Mouse (Mus musculus) liver, embryonic 15.5 days (tissue): ENCODE measurements around the gene Arl15. TPM values are rescaled to one million over a fixed set of nuclear protein-coding genes. Genes with fewer than 3 reads are reported as not detected.

Experiments
- ATAC-seq: fragments of 200-750 bp; cut with Nextera tagmentation; 2 replicates; pipeline ENCODE4 v1.8.0; 2017; ENCODE audit warnings: moderate number of reproducible peaks, mild to moderate bottlenecking, moderate library complexity; ENCODE audit not compliant: insufficient read depth
- H3K27ac ChIP-seq: fragments of 300-500 bp; sonication (generic); replicated peaks from 2 replicates; pipeline ENCODE4 v1.5.1; 2015; ENCODE audit warnings: mild to moderate bottlenecking, inconsistent platforms
- H3K27me3 ChIP-seq: fragments of 300-500 bp; sonication (generic); 2 replicates; pipeline ENCODE4 v1.6.1; 2015; ENCODE audit warnings: mild to moderate bottlenecking, inconsistent platforms
- H3K36me3 ChIP-seq: fragments of 300-500 bp; sonication (generic); replicated peaks from 2 replicates; pipeline ENCODE4 v1.6.1; 2015; ENCODE audit warnings: moderate library complexity, mild to moderate bottlenecking, inconsistent platforms
- H3K4me1 ChIP-seq: fragments of 300-500 bp; sonication (generic); replicated peaks from 2 replicates; pipeline ENCODE4 v1.6.1; 2015; ENCODE audit warnings: inconsistent platforms
- H3K4me2 ChIP-seq: fragments of 300-500 bp; sonication (generic); 2 replicates; pipeline ENCODE4 v1.6.1; 2015; ENCODE audit warnings: moderate library complexity, mild to moderate bottlenecking, inconsistent platforms
- H3K4me3 ChIP-seq: fragments of 300-500 bp; sonication (generic); replicated peaks from 2 replicates; pipeline ENCODE4 v1.5.1; 2015; ENCODE audit warnings: mild to moderate bottlenecking, inconsistent platforms
- H3K9ac ChIP-seq: fragments of 300-500 bp; sonication (generic); 2 replicates; pipeline ENCODE4 v1.6.1; 2015; ENCODE audit warnings: moderate library complexity, mild to moderate bottlenecking, inconsistent platforms
- H3K9me3 ChIP-seq: fragments of 300-500 bp; sonication (generic); replicated peaks from 2 replicates; pipeline ENCODE4 v1.6.1; 2016; ENCODE audit warnings: inconsistent platforms
- WGBS: fragments of 180-500 bp; shearing (Covaris S2); methylation state at CpG from one replicate; pipeline ENCODE4 v1.1.7; 2015; ENCODE audit warnings: mixed read lengths; ENCODE audit not compliant: insufficient replicate concordance; 5-methylcytosine and 5-hydroxymethylcytosine counted together
- polyA plus RNA-seq: library from polyadenylated mRNA; unstranded; fragments of >200 nt; fragmentation: Nextera tagmentation; extraction: Ambion mirVana; gene quantifications from 2 replicates; pipeline ENCODE4 v1.2.1, GENCODE M21; 2015

Gene Arl15
- polyA plus RNA-seq, 1 experiment from 2014 or later = 2.4 TPM

DNA sequence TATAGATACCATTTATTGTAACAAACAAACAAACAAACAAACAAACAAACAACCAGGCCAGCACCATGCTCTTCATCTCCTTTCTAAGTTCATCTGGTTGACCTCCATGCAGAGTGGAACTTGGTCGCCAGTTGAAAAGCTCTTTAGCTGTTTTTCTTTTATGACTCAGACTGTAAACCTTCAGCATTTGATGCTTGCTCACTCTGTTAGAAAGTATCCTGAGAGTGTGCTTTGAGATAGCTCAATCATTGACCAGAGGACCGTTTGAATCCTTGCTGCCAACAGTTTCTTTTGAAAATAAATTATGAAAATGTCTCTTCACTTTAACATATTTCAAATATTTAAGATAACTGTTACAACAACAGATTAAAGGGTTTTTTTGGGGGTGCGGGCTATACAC, 103.2 kb downstream of the Arl15 start:
- Histone ChIP-seq H3K4me2 (no peak overlapping the region), H3K9me3 (no peaks in the 10 kb centered on the region), H3K4me1 (peaks cover 7% of the 10 kb centered on the region; the same call in 1 of the 2 replicates), H3K36me3 (no peaks in the 10 kb centered on the region), H3K9ac (no peak overlapping the region), H3K4me3 (no peak overlapping the region), H3K27me3 (no peaks in the 10 kb centered on the region), H3K27ac (no peak overlapping the region)
- 70% methylated on average over 3 of the region's 3 CpGs for WGBS
- no peak for ATAC-seq

DNA sequence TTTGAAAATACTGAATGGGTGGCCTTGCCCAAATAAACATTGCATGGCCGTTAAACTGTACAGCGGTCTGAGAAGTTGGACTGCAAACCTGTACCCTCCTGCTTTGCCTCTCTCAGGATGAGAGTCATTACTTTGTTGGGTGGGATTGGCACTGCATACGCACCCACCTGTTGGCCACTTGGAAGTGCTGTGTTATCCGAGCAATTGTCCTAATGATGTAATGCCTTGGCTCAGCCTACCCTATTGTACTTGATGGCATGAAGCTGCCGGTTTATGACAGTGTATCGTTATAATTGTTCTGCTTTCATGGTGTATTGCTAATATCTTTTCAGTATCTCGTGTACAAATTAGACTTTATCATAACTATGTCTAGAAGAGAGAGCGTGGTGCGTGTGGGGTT, 103.6 kb downstream of the Arl15 start:
- no peak overlapping the region for H3K4me3 ChIP-seq
- no peak for ATAC-seq
- H3K9ac ChIP-seq = no peak overlapping the region
- no peaks in the 10 kb centered on the region for H3K9me3 ChIP-seq
- H3K27ac ChIP-seq = no peak overlapping the region
- H3K36me3 ChIP-seq = no peaks in the 10 kb centered on the region
- 84% methylated on average over 9 of the region's 9 CpGs for WGBS
- H3K4me1 ChIP-seq = peaks cover 4% of the 10 kb centered on the region; the same call in 1 of the 2 replicates
- no peaks in the 10 kb centered on the region for H3K27me3 ChIP-seq
- H3K4me2 ChIP-seq = no peak overlapping the region

DNA sequence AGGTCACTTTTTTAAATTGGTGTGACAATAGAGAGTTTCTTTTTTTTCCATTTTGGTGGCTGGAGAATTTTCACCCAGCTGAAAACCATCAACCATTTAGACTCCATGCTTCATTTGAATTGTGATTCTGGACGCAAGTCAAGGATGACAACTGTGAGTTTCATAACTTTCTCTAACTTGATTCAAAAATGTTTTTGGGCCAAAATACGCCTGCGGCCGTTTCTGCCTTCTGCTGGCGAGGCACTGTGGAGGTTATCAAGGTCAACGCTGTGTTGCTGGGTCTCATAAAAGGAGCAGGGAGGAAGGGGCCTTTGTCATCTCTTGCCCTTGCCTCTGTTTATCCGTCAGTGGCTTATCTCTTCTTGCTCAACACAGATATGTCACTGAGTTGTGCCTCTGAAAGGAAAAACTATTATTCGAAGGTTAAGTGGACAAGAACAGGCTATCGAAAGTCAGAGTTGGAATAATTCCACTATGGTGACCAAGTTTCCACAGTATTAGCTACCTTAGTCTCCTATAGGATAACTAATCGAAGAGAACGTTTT, 106.8 kb downstream of the Arl15 start:
- no peak overlapping the region for H3K4me2 ChIP-seq
- H3K4me3 ChIP-seq = no peak overlapping the region
- H3K4me1 ChIP-seq = peaks cover 4% of the 10 kb centered on the region; the same call in 1 of the 2 replicates
- no peaks in the 10 kb centered on the region for H3K9me3 ChIP-seq
- H3K9ac ChIP-seq = no peak overlapping the region
- H3K27ac ChIP-seq = no peak overlapping the region
- no peak for ATAC-seq
- no peaks in the 10 kb centered on the region for H3K27me3 ChIP-seq
- H3K36me3 ChIP-seq = no peaks in the 10 kb centered on the region
- 53% methylated on average over 11 of the region's 11 CpGs for WGBS

DNA sequence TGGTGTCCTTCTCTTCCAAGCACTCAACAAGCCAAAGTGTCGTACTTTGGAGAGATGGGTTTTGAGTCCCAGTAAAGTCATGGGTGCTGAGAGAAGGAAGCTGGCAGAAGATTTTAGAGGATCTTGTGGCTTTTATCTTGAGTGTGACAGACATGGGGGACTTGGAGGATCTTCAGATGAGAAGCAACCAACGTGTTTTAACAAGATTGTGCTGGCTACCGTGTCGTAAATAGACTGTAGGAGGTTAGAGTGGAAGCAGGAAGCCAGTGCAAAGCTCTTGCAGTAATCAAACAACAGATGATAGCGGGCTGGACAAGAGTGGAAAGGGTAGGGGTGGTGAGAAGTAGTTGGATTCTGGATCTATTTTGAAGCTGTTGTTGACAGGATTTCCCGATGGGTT, 109.0 kb downstream of the Arl15 start:
- H3K36me3 ChIP-seq = no peaks in the 10 kb centered on the region
- H3K27ac ChIP-seq = no peak overlapping the region
- H3K27me3 ChIP-seq = no peaks in the 10 kb centered on the region
- ATAC-seq = no peak
- WGBS = 28% methylated on average over 6 of the region's 6 CpGs
- H3K4me2 ChIP-seq = no peak overlapping the region
- no peak overlapping the region for H3K9ac ChIP-seq
- H3K4me3 ChIP-seq = no peak overlapping the region
- no peaks in the 10 kb centered on the region for H3K9me3 ChIP-seq
- peaks cover 4% of the 10 kb centered on the region; the same call in 1 of the 2 replicates for H3K4me1 ChIP-seq

DNA sequence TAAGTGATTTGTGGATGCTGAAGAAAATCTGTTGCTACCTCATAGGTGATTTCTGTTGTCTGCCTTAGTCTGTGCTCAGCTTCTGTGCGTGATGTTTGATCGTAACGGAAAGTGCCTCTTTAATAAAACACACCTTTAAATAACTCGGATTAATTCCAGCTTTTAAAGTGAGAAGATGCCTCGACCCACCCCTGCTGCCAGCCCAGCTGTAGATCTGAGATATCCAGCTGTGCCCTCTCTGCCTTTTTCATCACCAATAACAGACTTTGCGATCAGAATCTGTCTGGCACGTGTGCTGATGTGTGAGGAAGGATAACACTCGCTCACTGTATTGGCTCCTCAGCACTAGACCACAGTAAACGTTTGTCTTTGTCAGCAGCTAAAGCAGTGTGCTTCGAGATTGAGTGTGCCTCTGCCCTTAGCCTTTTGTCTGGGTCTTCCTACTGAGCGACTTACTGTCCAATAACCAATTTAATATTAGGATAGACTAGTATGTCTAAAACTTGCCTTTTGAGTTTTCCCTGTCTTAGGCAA, 117.7 kb downstream of the Arl15 start:
- Histone ChIP-seq H3K4me3 (no peak overlapping the region), H3K36me3 (no peaks in the 10 kb centered on the region), H3K9me3 (no peaks in the 10 kb centered on the region), H3K4me1 (no peaks in the 10 kb centered on the region), H3K9ac (no peak overlapping the region), H3K27ac (no peak overlapping the region), H3K4me2 (no peak overlapping the region), H3K27me3 (no peaks in the 10 kb centered on the region)
- WGBS = 55% methylated on average over 11 of the region's 11 CpGs
- ATAC-seq = no peak

DNA sequence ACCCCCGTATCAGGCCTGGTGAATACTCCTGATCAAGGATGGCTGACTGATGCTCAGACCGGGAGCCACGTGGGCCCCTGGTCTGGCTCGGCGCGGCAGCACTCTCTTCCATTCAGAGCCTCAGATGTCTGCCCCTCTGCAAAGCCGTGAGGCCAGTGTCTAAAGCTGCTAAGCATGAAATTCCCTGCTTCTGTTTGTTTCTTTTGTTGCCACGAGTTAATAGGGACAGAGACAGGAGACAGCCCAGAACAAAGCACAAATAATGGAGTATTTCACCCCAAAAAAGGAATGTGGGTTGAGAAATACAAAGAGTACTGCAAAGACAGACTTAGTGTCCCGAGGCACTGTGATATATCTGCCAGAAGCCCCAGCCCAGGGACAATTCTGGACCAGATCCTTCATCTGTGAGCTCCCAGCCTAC, 120.3 kb downstream of the Arl15 start:
- no peak for ATAC-seq
- H3K4me1 ChIP-seq = no peaks in the 10 kb centered on the region
- WGBS = 72% methylated on average over 9 of the region's 9 CpGs
- no peak overlapping the region for H3K9ac ChIP-seq
- no peaks in the 10 kb centered on the region for H3K36me3 ChIP-seq
- no peak overlapping the region for H3K27ac ChIP-seq
- H3K9me3 ChIP-seq = no peaks in the 10 kb centered on the region
- H3K4me3 ChIP-seq = no peak overlapping the region
- H3K4me2 ChIP-seq = no peak overlapping the region
- H3K27me3 ChIP-seq = no peaks in the 10 kb centered on the region

DNA sequence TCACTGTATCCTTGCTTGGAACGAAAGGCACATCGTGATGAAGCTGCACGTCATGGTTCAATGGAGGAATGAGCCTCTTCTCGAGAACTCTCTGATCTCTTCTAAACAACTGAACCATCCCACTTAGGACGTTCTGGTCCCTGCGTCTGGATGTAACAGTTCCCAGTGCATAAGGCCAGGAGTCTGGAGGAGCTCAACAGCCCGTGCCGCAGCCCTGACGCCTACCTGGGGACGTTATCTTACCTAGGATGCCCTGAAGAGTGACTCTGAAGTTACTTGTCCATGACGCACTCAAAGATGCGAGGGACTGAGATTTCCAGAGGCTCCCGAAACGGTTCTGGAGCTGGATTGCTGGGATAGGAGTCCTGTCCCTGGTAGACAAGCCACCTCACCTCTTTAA, 121.4 kb downstream of the Arl15 start:
- H3K4me1 ChIP-seq = no peaks in the 10 kb centered on the region
- ATAC-seq = no peak
- no peak overlapping the region for H3K9ac ChIP-seq
- H3K9me3 ChIP-seq = no peaks in the 10 kb centered on the region
- no peak overlapping the region for H3K4me3 ChIP-seq
- 82% methylated on average over 14 of the region's 14 CpGs for WGBS
- H3K4me2 ChIP-seq = no peak overlapping the region
- no peaks in the 10 kb centered on the region for H3K36me3 ChIP-seq
- no peak overlapping the region for H3K27ac ChIP-seq
- no peaks in the 10 kb centered on the region for H3K27me3 ChIP-seq

DNA sequence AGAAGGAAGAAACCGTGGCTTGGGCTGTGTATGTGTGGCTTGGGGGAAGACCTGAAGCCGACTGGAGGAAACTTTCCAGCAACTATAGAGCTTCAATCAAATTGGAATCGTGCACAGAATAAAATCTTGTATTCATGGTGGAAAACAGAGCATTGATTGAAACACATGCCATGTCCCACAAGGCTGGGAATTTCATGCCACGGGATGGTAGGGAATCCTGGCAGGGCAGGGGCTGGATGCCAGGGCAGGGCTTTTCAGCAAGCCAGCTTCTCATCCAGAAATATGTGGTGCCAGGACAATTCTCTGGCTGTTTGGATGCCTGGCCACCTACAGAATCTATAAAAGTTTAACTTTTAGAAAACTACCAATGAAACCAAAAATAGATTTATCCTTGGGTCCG, 122.5 kb downstream of the Arl15 start:
- no peak for ATAC-seq
- no peaks in the 10 kb centered on the region for H3K27me3 ChIP-seq
- no peaks in the 10 kb centered on the region for H3K9me3 ChIP-seq
- WGBS = 79% methylated on average over 5 of the region's 5 CpGs
- no peak overlapping the region for H3K4me2 ChIP-seq
- H3K36me3 ChIP-seq = no peaks in the 10 kb centered on the region
- no peak overlapping the region for H3K4me3 ChIP-seq
- H3K4me1 ChIP-seq = no peaks in the 10 kb centered on the region
- no peak overlapping the region for H3K27ac ChIP-seq
- H3K9ac ChIP-seq = no peak overlapping the region

DNA sequence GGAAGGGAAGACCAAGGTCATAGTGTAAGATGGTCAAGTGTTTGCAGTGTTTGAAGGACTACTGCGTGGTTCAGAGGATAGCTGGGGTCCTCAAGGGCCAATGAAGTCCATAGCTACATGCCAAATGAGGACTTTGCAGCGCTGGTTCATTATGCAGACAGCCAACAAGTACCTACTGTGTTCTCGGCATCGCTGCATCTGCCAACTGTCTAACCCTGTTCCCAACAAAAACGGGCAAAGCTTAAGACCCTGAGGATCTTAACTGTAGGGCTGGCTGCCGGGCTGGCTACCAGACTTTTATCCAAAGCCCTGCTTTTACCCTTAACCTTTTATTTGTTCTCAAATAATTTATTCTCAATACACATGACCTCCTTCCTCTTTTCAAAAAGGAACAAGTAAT, 123.1 kb downstream of the Arl15 start:
- Histone ChIP-seq H3K9me3 (no peaks in the 10 kb centered on the region), H3K9ac (no peak overlapping the region), H3K4me1 (no peaks in the 10 kb centered on the region), H3K27ac (no peak overlapping the region), H3K4me3 (no peak overlapping the region), H3K27me3 (no peaks in the 10 kb centered on the region), H3K4me2 (no peak overlapping the region), H3K36me3 (no peaks in the 10 kb centered on the region)
- ATAC-seq = no peak
- 82% methylated on average over 6 of the region's 6 CpGs for WGBS

DNA sequence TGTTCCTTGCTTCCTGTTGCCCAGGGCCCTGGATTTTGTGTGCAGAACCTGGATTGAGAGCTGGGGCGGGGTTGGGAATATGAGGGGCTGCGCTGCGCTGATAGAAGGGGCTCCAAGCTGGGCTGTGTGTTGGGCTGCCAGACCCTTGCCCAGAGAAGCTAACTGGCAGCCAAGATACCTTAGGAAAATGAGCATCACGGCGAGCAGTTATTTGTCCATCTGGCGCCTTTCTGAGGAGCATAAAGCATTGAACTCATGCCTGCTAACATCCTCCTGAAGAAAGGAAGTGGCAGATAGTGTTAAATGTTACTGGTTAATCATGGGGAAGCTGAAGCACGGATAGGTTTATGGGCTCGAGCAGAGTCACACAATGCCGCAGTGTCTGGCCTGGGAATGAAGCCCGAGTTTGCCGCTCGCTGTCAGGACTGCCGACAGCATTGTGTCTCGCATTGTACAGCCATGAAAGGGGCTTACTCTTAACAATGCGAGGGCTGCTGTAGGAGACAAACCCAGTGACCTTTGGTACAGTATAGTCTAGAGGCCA, 123.6 kb downstream of the Arl15 start:
- Histone ChIP-seq H3K36me3 (no peaks in the 10 kb centered on the region), H3K27me3 (no peaks in the 10 kb centered on the region), H3K4me1 (no peaks in the 10 kb centered on the region), H3K9me3 (no peaks in the 10 kb centered on the region), H3K9ac (no peak overlapping the region), H3K4me3 (no peak overlapping the region), H3K4me2 (no peak overlapping the region), H3K27ac (no peak overlapping the region)
- WGBS = 78% methylated on average over 15 of the region's 15 CpGs
- ATAC-seq = no peak

DNA sequence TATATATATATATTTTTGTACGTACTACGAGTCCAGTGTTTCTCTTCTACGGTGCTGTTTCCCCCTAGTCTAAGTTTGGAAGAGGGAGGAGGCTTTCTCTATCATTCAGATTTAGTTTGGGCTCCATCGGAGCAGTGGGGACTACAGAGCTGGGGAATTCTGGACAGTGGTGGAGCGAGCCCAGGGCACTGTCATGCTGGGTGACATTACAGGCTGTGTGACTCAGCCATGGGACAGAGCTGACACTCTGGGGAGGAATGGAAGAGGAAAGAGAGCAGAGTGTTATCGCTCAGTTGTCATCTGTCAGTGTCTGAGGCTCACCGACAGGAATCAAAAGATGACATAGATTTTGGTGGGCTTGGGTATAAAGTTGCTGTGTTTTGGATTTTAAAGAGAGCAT, 124.4 kb downstream of the Arl15 start:
- Histone ChIP-seq H3K9me3 (no peaks in the 10 kb centered on the region), H3K4me1 (no peaks in the 10 kb centered on the region), H3K9ac (no peak overlapping the region), H3K27ac (no peak overlapping the region), H3K36me3 (no peaks in the 10 kb centered on the region), H3K27me3 (no peaks in the 10 kb centered on the region), H3K4me3 (no peak overlapping the region), H3K4me2 (no peak overlapping the region)
- ATAC-seq = no peak
- 77% methylated on average over 7 of the region's 7 CpGs for WGBS

DNA sequence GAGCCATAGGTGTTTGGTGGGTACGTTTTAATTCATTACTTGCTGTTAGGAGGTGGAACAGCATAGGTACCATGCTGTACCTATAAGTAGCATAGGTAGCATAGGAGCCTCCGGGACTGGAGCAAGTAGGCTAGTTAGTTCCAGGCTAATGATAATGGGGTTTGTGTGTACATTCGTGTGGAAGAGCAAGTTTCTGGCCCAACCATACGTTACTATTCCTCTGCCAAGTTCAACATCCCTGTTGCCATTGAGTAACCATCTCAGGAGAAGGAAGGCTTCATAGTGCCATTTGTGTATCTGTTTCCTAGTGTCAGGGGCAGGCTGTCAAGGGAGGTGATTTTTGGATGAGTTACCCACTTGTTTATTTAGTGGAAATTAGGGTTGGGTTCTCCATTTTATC, 141.4 kb downstream of the Arl15 start:
- H3K9ac ChIP-seq = no peak overlapping the region
- H3K27me3 ChIP-seq = no peaks in the 10 kb centered on the region
- no peak overlapping the region for H3K4me3 ChIP-seq
- H3K4me1 ChIP-seq = peaks cover 4% of the 10 kb centered on the region; the same call in 1 of the 2 replicates
- WGBS = 72% methylated on average over 4 of the region's 4 CpGs
- ATAC-seq = no peak
- no peak overlapping the region for H3K27ac ChIP-seq
- H3K36me3 ChIP-seq = no peaks in the 10 kb centered on the region
- H3K9me3 ChIP-seq = no peaks in the 10 kb centered on the region
- no peak overlapping the region for H3K4me2 ChIP-seq
